8 mouse cellular contexts compared by ENCODE assay signal in genomic region chr2:43902403-43902973, GRCm38 (mm10).
DNase-seq lines count a peak whose midpoint lies in the region; ATAC-seq and TF ChIP-seq lines count a peak whose summit lies in the region.

No protein-coding gene starts in this region.

- ATAC-seq in intestine, embryonic 16.5 days: peak; percentile 81
- peak; percentile 93 for ATAC-seq in midbrain, embryonic 13.5 days
- no peak for ATAC-seq in erythroid progenitor cell, adult 5-6 weeks (replicated peaks; ENCODE audit: low FRiP score, poor library complexity, severe bottlenecking)

- TF ChIP-seq CTCF in cortical plate, adult 2 months (IDR thresholded peaks at IDR 0.05; ENCODE audit: extremely low read depth, insufficient read depth, low read length): peak; percentile 85

- H3K4me2 ChIP-seq in intestine, embryonic 16.5 days (ENCODE audit: low read depth, low read length): no peak overlapping the region
- no peak overlapping the region for H3K4me2 ChIP-seq in midbrain, embryonic 13.5 days (replicated peaks)

- H3K27ac ChIP-seq in cortical plate, adult 2 months (ENCODE audit: insufficient read depth, low read length): no peak overlapping the region
- no peak overlapping the region for H3K27ac ChIP-seq in intestine, embryonic 16.5 days (ENCODE audit: low read length)
- H3K27ac ChIP-seq in midbrain, embryonic 13.5 days: no peak overlapping the region

- intact Hi-C loops in left cerebral cortex, postnatal 10 days (cut with DNase I): loop anchor here (2.0 to 5.0 kb wide), 3 partner anchors 45 to 180 kb away; no protein-coding TSS in a partner anchor

- H3K36me3 ChIP-seq in intestine, embryonic 16.5 days (ENCODE audit: control insufficient read depth, insufficient read depth, low read length): no peaks in the 10 kb centered on the region
- H3K36me3 ChIP-seq in midbrain, embryonic 13.5 days: no peaks in the 10 kb centered on the region

- no peaks in the 10 kb centered on the region for H3K27me3 ChIP-seq in intestine, embryonic 16.5 days (replicated peaks; ENCODE audit: control insufficient read depth, insufficient read depth, low read length)
- no peaks in the 10 kb centered on the region for H3K27me3 ChIP-seq in midbrain, embryonic 13.5 days

- DNase-seq in adrenal gland, adult 18-20 months (ENCODE audit: low spot score in 2 of 2): peak; percentile 64 to 75
- DNase-seq in gastrocnemius, postnatal 25 days: peak; percentile 43
- DNase-seq in left cerebral cortex, postnatal 10 days (ENCODE audit: extremely low spot score in 1 of 2, low spot score in 2 of 2): peak; percentile 82 to 86
- peak; percentile 23 for DNase-seq in spleen, adult 12 weeks (ENCODE audit: low spot score)

- no peaks in the 10 kb centered on the region for H3K9me3 ChIP-seq in intestine, embryonic 16.5 days (ENCODE audit: control insufficient read depth, low read length)
- no peaks in the 10 kb centered on the region for H3K9me3 ChIP-seq in midbrain, embryonic 13.5 days

- H3K9ac ChIP-seq in intestine, embryonic 16.5 days (ENCODE audit: low read depth, low read length): no peak overlapping the region
- H3K9ac ChIP-seq in midbrain, embryonic 13.5 days (replicated peaks): no peak overlapping the region

- peaks cover 2% of the 10 kb centered on the region; the same call in 1 of the 2 replicates for H3K4me1 ChIP-seq in cortical plate, adult 2 months (ENCODE audit: control insufficient read depth, insufficient read depth, low read length)
- H3K4me1 ChIP-seq in intestine, embryonic 16.5 days (ENCODE audit: control insufficient read depth, insufficient read depth, low read length): no peaks in the 10 kb centered on the region
- no peaks in the 10 kb centered on the region for H3K4me1 ChIP-seq in midbrain, embryonic 13.5 days (replicated peaks)

- WGBS in intestine, embryonic 16.5 days: 22% methylated on average over 7 of the region's 7 CpGs
- WGBS in midbrain, embryonic 13.5 days: 26% methylated on average over 7 of the region's 7 CpGs

- TF ChIP-seq POLR2A in cortical plate, adult 2 months (IDR thresholded peaks at IDR 0.05; ENCODE audit: extremely low read depth, insufficient read depth, low read length): no peak

- H3K4me3 ChIP-seq in cortical plate, adult 2 months (ENCODE audit: insufficient read depth, low read length): no peak overlapping the region
- no peak overlapping the region for H3K4me3 ChIP-seq in intestine, embryonic 16.5 days (ENCODE audit: low read length)
- no peak overlapping the region for H3K4me3 ChIP-seq in midbrain, embryonic 13.5 days (replicated peaks)

Comparison
In these comparisons a context has a peak if more than half of its experiments do, and no peak if none do; other contexts are left out.
1. DNase-seq: peak in every context shown above with its lines; median percentile 84 in left cerebral cortex, postnatal 10 days; 70 in adrenal gland, adult 18-20 months; 43 in gastrocnemius, postnatal 25 days; 23 in spleen, adult 12 weeks.